Mouse (Mus musculus) liver, embryonic 11.5 days (tissue): ENCODE data around the gene C530008M17Rik. TPM values are rescaled to one million over a fixed set of nuclear protein-coding genes. Genes with fewer than 3 reads are reported as not detected.

ENCODE experiments used
- ATAC-seq: fragments of 200-750 bp; cut with Nextera tagmentation; replicated peaks from 2 replicates; pipeline ENCODE4 v1.8.0; 2017; ENCODE audit warnings: moderate number of reproducible peaks, mild to moderate bottlenecking, moderate TSS enrichment, moderate library complexity; ENCODE audit not compliant: low FRiP score
- DNase-seq: peaks from one replicate; pipeline ENCODE4 v3.0.0-alpha.2; 2017; ENCODE audit warnings: low spot score
- H3K27ac ChIP-seq: fragments of 300-500 bp; sonication (generic); 2 replicates; pipeline ENCODE4 v1.5.1; 2014; ENCODE audit warnings: mild to moderate bottlenecking, low read depth, low read length, control low read depth
- H3K27me3 ChIP-seq: fragments of 300-500 bp; sonication (generic); replicated peaks from 2 replicates; pipeline ENCODE4 v1.6.1; 2014; ENCODE audit warnings: low read length, mixed read lengths; ENCODE audit not compliant: control insufficient read depth, insufficient read depth
- H3K36me3 ChIP-seq: fragments of 300-500 bp; sonication (generic); 2 replicates; pipeline ENCODE4 v1.6.1; 2014; ENCODE audit warnings: mild to moderate bottlenecking, low read length, moderate library complexity, mixed read lengths; ENCODE audit not compliant: control insufficient read depth, insufficient read depth
- H3K4me1 ChIP-seq: fragments of 300-500 bp; sonication (generic); replicated peaks from 2 replicates; pipeline ENCODE4 v1.6.1; 2014; ENCODE audit warnings: low read length, mixed read lengths; ENCODE audit not compliant: control insufficient read depth, insufficient read depth
- H3K4me2 ChIP-seq: fragments of 300-500 bp; sonication (generic); 2 replicates; pipeline ENCODE4 v1.6.1; 2014; ENCODE audit warnings: mild to moderate bottlenecking, control low read depth, moderate library complexity
- H3K4me3 ChIP-seq: fragments of 300-500 bp; sonication (generic); 2 replicates; pipeline ENCODE4 v1.5.1; 2014; ENCODE audit warnings: low read depth, low read length, control low read depth
- H3K9ac ChIP-seq: fragments of 300-500 bp; sonication (generic); 2 replicates; pipeline ENCODE4 v1.6.1; 2014; ENCODE audit warnings: low read depth, low read length, control low read depth
- H3K9me3 ChIP-seq: fragments of 300-500 bp; sonication (generic); 2 replicates; pipeline ENCODE4 v1.6.1; 2016; ENCODE audit warnings: low read length, inconsistent platforms, mixed read lengths; ENCODE audit not compliant: control insufficient read depth
- WGBS: fragments of 180-500 bp; shearing (Covaris S2); extraction: QIAGEN DNeasy Blood & Tissue Kit; methylation state at CpG from one replicate; pipeline ENCODE4 v1.1.7; 2014; 5-methylcytosine and 5-hydroxymethylcytosine counted together
- polyA plus RNA-seq: library from polyadenylated mRNA; unstranded; fragments of >200 nt; fragmentation: Nextera tagmentation; extraction: Ambion mirVana; gene quantifications from 2 replicates; pipeline ENCODE4 v1.2.1, GENCODE M21; 2014

The C530008M17Rik gene
- polyA plus RNA-seq, 1 experiment from 2014 or later: 10.8 TPM

DNA sequence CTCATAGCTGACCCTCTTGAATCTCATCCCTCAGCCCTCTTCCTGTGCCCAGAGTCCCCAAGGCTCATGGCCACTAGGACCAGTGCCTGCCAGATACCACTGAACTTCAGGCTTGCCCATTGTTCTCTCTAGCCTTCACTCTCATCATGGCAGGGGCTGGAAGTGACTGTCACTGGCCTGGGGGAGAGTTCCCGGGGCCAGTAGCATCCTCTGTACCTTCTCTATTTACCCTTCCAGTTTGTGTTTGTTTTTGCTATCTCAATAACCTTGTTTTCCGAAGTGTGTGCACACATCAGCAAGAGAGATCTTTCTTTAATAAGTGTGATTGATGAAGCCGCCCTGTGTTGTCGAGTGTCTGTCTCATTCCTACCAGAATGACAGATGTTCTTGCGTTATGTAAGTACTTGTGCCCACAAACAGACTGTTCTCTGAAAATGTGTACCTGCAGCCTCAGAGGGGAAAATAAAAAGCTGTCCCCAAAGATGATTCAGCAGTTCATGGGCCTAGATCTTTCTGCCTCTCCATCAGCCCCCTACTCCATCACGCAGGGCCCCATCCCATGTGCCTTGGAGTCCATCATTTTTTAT lies 76.8 kb downstream of the C530008M17Rik start:
- Histone ChIP-seq H3K27me3 (no peaks in the 10 kb centered on the region), H3K4me2 (no peak overlapping the region), H3K9me3 (no peaks in the 10 kb centered on the region), H3K4me1 (no peaks in the 10 kb centered on the region), H3K36me3 (no peaks in the 10 kb centered on the region), H3K4me3 (no peak overlapping the region), H3K27ac (no peak overlapping the region), H3K9ac (no peak overlapping the region)
- no peak for ATAC-seq
- DNase-seq: no peak
- 70% methylated on average over 6 of the region's 6 CpGs for WGBS

DNA sequence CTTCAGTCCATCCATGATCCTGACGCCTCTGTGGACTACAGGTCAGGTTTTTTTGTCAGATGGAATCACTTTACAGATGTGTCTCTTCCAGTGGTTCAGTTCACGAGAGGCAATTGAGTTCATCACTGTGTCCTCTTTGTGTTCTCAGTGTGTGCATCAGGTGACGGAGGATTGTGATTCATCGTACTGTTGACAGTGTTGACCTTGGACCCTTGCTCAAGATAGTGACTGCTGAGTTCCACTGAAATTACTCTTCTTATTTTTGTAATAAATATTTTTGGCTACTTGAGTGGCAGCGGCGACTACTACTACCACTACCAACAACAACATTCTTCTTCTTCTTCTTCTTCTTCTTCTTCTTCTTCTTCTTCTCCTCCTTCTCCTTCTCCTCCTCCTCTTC lies 85.2 kb downstream of the C530008M17Rik start:
- WGBS: 89% methylated on average over 6 of the region's 6 CpGs
- DNase-seq (no peak), ATAC-seq (no peak)

DNA sequence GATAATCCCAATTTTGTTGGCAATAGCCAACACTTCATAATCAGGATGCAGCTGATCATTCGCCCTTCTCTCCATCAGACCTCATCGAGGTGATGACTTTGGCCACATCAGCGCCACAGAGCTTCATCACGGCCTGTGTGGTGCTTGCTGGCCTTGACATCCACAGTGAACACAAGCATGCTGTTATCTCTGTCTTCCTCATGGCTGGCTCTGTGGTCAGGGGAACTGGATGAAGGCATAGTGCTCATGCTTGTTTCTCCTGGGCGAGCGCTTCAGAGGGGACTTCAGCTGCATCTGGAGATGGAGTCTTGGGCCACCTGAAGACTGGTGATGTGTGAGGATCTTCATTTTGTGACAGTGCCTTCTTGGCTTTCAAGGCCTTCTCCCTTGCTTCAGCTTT lies 85.8 kb downstream of the C530008M17Rik start:
- H3K9ac ChIP-seq: no peak overlapping the region
- peaks cover 4% of the 10 kb centered on the region; the same call in 1 of the 2 replicates for H3K4me1 ChIP-seq
- H3K27me3 ChIP-seq: no peaks in the 10 kb centered on the region
- no peaks in the 10 kb centered on the region for H3K9me3 ChIP-seq
- 76% methylated on average over 6 of the region's 6 CpGs for WGBS
- no peak overlapping the region for H3K27ac ChIP-seq
- H3K4me2 ChIP-seq: no peak overlapping the region
- DNase-seq: no peak
- H3K4me3 ChIP-seq: no peak overlapping the region
- H3K36me3 ChIP-seq: no peaks in the 10 kb centered on the region
- no peak for ATAC-seq

More for the DNA sequence above, 85.2 kb downstream of the C530008M17Rik start:
- no peak overlapping the region for H3K9ac ChIP-seq
- no peak overlapping the region for H3K4me2 ChIP-seq
- peaks cover 4% of the 10 kb centered on the region; the same call in 1 of the 2 replicates for H3K4me1 ChIP-seq
- H3K27ac ChIP-seq: no peak overlapping the region
- H3K4me3 ChIP-seq: no peak overlapping the region
- no peaks in the 10 kb centered on the region for H3K27me3 ChIP-seq
- H3K36me3 ChIP-seq: no peaks in the 10 kb centered on the region
- H3K9me3 ChIP-seq: no peaks in the 10 kb centered on the region

DNA sequence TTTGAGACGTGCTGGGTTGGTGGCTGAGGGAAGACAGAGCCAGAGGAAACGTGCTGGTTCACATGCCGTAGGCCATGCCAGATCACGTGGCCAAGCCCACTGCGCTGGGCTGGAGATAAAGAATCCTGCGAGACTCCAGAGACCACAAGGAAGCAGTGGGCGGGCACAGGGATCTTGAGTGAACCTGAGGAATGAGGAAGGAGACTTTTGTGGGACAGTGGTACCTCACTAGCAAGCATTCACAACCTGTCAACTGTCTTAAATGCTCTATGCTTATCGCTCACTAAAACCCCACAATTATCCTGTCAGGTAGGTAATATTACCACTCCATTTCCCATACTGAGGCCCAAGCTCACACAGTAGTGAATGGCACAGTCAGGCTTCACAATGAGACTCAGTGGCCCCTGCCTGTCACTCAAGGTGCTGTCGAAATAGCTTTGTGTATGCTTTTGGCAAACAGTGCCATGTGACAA lies 88.5 kb downstream of the C530008M17Rik start:
- Histone ChIP-seq H3K27me3 (no peaks in the 10 kb centered on the region), H3K4me2 (no peak overlapping the region), H3K27ac (no peak overlapping the region), H3K36me3 (no peaks in the 10 kb centered on the region), H3K9me3 (no peaks in the 10 kb centered on the region), H3K4me3 (no peak overlapping the region), H3K4me1 (peaks cover 4% of the 10 kb centered on the region; the same call in 1 of the 2 replicates), H3K9ac (no peak overlapping the region)
- WGBS: 52% methylated on average over 9 of the region's 9 CpGs
- ATAC-seq: peak; percentile 61; the same call in 1 of the 2 replicates
- no peak for DNase-seq

DNA sequence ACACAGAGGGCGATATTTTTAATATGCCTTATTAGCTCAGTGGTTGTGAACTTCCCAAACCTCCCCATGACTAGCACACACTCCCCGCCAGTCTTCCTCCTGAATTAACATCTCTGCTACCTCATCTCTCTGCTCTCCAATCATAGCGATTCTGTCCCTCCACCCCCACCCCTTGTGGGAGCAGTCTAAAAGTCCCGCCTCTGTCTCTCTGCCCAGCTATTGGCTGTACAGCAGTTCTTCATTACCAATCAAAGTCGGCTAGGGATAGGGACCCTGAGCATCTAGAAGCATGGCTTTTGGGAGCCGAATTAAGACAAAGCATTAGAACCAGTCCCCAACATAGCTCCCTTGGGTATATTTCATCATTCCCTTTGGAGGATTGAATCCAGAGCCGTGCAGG lies 91.5 kb downstream of the C530008M17Rik start:
- no peaks in the 10 kb centered on the region for H3K36me3 ChIP-seq
- no peaks in the 10 kb centered on the region for H3K27me3 ChIP-seq
- ATAC-seq: peak; percentile 47
- no peaks in the 10 kb centered on the region for H3K9me3 ChIP-seq
- no peak for DNase-seq
- H3K9ac ChIP-seq: no peak overlapping the region
- peaks cover 4% of the 10 kb centered on the region; the same call in 1 of the 2 replicates for H3K4me1 ChIP-seq
- 57% methylated on average over 7 of the region's 7 CpGs for WGBS
- H3K4me2 ChIP-seq: no peak overlapping the region
- no peak overlapping the region for H3K4me3 ChIP-seq
- H3K27ac ChIP-seq: no peak overlapping the region

DNA sequence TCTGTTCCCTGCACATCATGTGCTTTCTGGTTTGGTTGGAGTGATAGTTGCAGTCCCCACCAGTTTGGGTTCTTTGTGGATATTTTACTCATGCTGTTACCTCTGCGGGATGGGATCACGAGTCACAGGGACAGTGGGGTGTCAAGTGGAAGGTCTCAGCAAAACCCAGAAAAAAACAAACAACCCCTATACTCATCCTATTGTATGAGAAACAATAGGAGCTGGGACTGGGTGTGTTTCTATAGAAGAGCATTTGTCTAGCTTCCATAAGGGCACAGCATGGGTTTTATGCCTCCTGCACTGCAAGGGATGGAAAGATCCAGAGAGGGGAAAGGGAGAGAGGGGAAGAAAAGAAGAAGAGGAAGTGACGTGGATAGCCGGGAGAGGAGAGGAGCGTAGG lies 96.0 kb downstream of the C530008M17Rik start:
- DNase-seq (no peak), ATAC-seq (no peak)
- Histone ChIP-seq H3K4me1 (no peaks in the 10 kb centered on the region), H3K27me3 (no peaks in the 10 kb centered on the region), H3K27ac (no peak overlapping the region), H3K9ac (no peak overlapping the region), H3K4me3 (no peak overlapping the region), H3K4me2 (no peak overlapping the region), H3K9me3 (no peaks in the 10 kb centered on the region), H3K36me3 (no peaks in the 10 kb centered on the region)
- WGBS: 76% methylated on average over 5 of the region's 5 CpGs

DNA sequence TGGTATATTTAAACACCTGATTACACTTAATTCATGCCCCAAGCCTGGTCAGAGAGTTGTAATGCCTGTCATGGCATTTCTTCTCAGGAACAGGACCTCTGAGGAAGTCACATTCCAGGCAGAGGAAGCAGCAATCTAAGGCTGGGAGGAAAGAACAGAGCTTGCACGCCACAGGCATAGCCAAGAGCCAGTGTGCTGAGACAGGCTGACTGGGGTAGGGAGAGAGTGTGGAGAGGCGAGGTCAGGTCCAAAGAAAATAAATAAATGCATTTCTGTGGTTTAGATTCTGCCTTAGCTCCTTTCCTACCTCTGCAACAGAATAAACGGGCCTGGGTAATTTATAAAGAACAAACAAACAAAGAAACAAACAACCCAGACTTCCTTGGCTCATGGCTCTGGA lies 104.0 kb downstream of the C530008M17Rik start:
- no peak overlapping the region for H3K9ac ChIP-seq
- no peak overlapping the region for H3K4me2 ChIP-seq
- no peaks in the 10 kb centered on the region for H3K27me3 ChIP-seq
- WGBS: 81% methylated on average over 3 of the region's 3 CpGs
- no peaks in the 10 kb centered on the region for H3K4me1 ChIP-seq
- H3K4me3 ChIP-seq: no peak overlapping the region
- H3K9me3 ChIP-seq: no peaks in the 10 kb centered on the region
- ATAC-seq (no peak), DNase-seq (no peak)
- H3K27ac ChIP-seq: no peak overlapping the region
- H3K36me3 ChIP-seq: no peaks in the 10 kb centered on the region

DNA sequence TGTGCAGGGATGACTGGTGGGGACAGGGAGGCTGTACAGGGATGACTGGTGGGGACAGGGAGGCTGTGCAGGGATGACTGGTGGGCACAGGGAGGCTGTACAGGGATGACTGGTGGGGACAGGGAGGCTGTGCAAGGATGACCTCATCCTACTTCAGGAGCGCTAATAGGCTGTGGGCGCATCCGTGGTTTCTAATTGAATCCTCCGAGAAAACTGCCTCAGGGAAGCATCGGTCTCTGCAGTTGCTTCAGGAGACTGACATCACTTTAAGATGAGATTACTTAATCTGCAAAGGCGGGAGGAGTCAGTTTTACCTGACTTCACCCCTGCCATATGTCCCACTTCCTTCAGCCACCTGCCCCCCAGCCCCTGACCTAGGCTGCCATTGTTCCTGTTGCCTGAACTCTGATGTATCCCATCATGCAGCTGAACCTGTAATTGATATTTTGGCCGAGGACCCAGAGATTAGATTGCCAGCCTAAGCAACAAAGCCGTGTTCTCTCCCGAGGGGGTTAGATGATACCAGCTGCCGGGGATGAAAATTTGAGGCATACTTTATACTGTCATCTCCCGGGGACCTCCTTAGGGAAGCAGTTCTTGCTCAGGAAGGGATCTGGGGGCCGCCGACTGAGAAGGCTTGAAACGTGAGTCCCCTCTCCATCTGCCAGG lies 105.9 kb downstream of the C530008M17Rik start:
- H3K9ac ChIP-seq: no peak overlapping the region
- DNase-seq (no peak), ATAC-seq (no peak)
- H3K27me3 ChIP-seq: no peaks in the 10 kb centered on the region
- H3K4me2 ChIP-seq: no peak overlapping the region
- H3K27ac ChIP-seq: no peak overlapping the region
- no peaks in the 10 kb centered on the region for H3K4me1 ChIP-seq
- peaks cover 3% of the 10 kb centered on the region; the same call in 1 of the 2 replicates for H3K9me3 ChIP-seq
- H3K36me3 ChIP-seq: no peaks in the 10 kb centered on the region
- H3K4me3 ChIP-seq: no peak overlapping the region
- WGBS: 78% methylated on average over 14 of the region's 14 CpGs
